Mouse (Mus musculus) liver, postnatal 0 days (tissue): ENCODE results near the gene Saysd1. TPM values are rescaled to one million over a fixed set of nuclear protein-coding genes. Genes with fewer than 3 reads are reported as not detected.

Experiments used
- ATAC-seq: fragments of 200-750 bp; cut with Nextera tagmentation; 2 replicates; pipeline ENCODE4 v1.8.0; 2017; ENCODE audit warnings: mild to moderate bottlenecking, moderate library complexity
- DNase-seq: peaks from one replicate; pipeline ENCODE4 v3.0.0-alpha.2; 2016
- H3K27ac ChIP-seq: fragments of 300-500 bp; sonication (generic); 2 replicates; pipeline ENCODE4 v1.5.1; 2014; ENCODE audit warnings: antibody characterized with exemption, moderate library complexity, mild to moderate bottlenecking, low read depth
- H3K27me3 ChIP-seq: fragments of 300-500 bp; sonication (generic); 2 replicates; pipeline ENCODE4 v1.6.1; 2014; ENCODE audit warnings: low read length, control low read depth, mixed read lengths; ENCODE audit not compliant: insufficient read depth
- H3K36me3 ChIP-seq: fragments of 300-500 bp; sonication (generic); replicated peaks from 2 replicates; pipeline ENCODE4 v1.6.1; 2014; ENCODE audit warnings: mild to moderate bottlenecking, control low read depth, low read length, moderate library complexity, mixed read lengths; ENCODE audit not compliant: insufficient read depth
- H3K4me1 ChIP-seq: fragments of 300-500 bp; sonication (generic); 2 replicates; pipeline ENCODE4 v1.6.1; 2014; ENCODE audit warnings: antibody characterized with exemption, mild to moderate bottlenecking, control low read depth; ENCODE audit not compliant: insufficient read depth
- H3K4me2 ChIP-seq: fragments of 300-500 bp; sonication (generic); 2 replicates; pipeline ENCODE4 v1.6.1; 2014; ENCODE audit warnings: low read depth, mild to moderate bottlenecking, low read length, moderate library complexity, mixed read lengths
- H3K4me3 ChIP-seq: fragments of 300-500 bp; sonication (generic); 2 replicates; pipeline ENCODE4 v1.5.1; 2014; ENCODE audit warnings: low read depth, low read length
- H3K9ac ChIP-seq: fragments of 300-500 bp; sonication (generic); replicated peaks from 2 replicates; pipeline ENCODE4 v1.6.1; 2014; ENCODE audit warnings: mild to moderate bottlenecking, moderate library complexity
- H3K9me3 ChIP-seq: fragments of 300-500 bp; sonication (generic); 2 replicates; pipeline ENCODE4 v1.6.1; 2016; ENCODE audit warnings: mild to moderate bottlenecking, control low read depth, low read length, mixed read lengths
- CTCF ChIP-seq: sonication (generic); IDR thresholded peaks from 2 replicates; pipeline ENCODE4 v1.5.1; 2016; ENCODE audit warnings: antibody characterized with exemption, low read depth
- EP300 ChIP-seq: IDR thresholded peaks from 2 replicates; pipeline ENCODE4 v1.6.1; 2016; ENCODE audit warnings: antibody characterized with exemption, low read depth, mild to moderate bottlenecking
- WGBS: fragments of 180-500 bp; shearing (Covaris S2); extraction: QIAGEN DNeasy Blood & Tissue Kit; methylation state at CpG from one replicate; pipeline ENCODE4 v1.1.7; 2014; ENCODE audit not compliant: insufficient replicate concordance; 5-methylcytosine and 5-hydroxymethylcytosine counted together
- polyA plus RNA-seq: library from polyadenylated mRNA; unstranded; fragments of >200 nt; fragmentation: Nextera tagmentation; extraction: Ambion mirVana; gene quantifications from 2 replicates; pipeline ENCODE4 v1.2.1, GENCODE M21; 2015

Saysd1 gene
- polyA plus RNA-seq, 1 experiment from 2014 or later, result 9.6 TPM

DNA sequence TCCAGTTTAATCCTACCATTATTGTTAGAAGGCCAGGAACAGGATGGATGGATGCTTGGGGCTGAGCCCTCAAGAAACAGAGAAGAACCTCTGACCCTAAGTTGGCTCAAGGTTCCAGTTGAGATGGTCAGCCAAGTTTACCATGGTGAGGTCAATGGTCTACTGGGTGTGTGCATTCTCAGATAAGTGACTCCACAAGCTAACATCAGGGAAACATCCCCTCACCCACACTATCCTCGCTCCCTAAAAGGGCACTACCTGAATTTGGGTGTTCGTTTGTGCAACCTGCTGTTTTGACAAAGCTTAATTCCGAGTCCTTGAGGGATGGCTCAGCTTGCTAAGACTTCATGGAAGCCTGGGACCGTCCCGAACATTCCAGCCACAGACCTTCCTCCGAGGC, 42.0 kb upstream of the Saysd1 start:
- Histone ChIP-seq H3K27ac (peak overlapping the region; percentile 55; the same call in 1 of the 2 replicates), H3K9ac (peak overlapping the region; percentile 64), H3K9me3 (no peaks in the 10 kb centered on the region), H3K36me3 (no peaks in the 10 kb centered on the region), H3K27me3 (no peaks in the 10 kb centered on the region), H3K4me2 (peak overlapping the region; percentile 94), H3K4me3 (peak overlapping the region; percentile 75), H3K4me1 (peaks cover 32% of the 10 kb centered on the region)
- ATAC-seq (no peak), DNase-seq (no peak)
- 3% methylated on average over 6 of the region's 6 CpGs for WGBS
- no peak for TF ChIP-seq EP300
- TF ChIP-seq CTCF, result no peak

DNA sequence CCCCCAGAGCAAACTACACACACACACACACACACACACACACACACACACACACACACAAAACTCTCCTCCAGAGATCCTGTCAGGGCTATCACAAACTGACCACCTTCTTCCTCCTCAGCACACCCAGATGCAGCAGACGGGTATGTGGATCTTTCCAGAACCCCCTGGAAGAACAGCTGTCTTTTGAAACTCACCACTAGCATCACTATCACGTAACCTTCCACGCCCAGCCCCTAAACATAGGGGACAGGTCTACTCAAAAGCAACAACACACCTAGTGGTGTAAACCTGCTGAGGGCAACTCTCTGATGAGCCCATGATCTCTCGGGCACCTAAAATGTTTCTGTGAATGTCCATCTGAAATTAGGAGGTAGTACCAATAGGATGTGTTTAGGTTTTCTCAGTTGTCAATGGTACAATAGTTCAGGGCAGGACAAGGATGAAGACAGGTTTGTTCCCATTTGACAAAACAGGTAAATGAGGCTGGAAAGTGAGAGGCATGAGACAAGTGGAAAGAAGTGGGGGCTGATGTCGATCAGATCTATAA, 41.5 kb upstream of the Saysd1 start:
- DNase-seq (no peak), ATAC-seq (no peak)
- Histone ChIP-seq H3K4me2 (peak overlapping the region; percentile 94), H3K4me1 (peaks cover 31% of the 10 kb centered on the region), H3K27ac (no peak overlapping the region), H3K9ac (peak overlapping the region; percentile 64; the same call in 1 of the 2 replicates), H3K4me3 (peak overlapping the region; percentile 75), H3K36me3 (no peaks in the 10 kb centered on the region), H3K9me3 (no peaks in the 10 kb centered on the region), H3K27me3 (no peaks in the 10 kb centered on the region)
- TF ChIP-seq CTCF, result no peak
- no peak for TF ChIP-seq EP300
- WGBS, result 42% methylated on average over 5 of the region's 5 CpGs

DNA sequence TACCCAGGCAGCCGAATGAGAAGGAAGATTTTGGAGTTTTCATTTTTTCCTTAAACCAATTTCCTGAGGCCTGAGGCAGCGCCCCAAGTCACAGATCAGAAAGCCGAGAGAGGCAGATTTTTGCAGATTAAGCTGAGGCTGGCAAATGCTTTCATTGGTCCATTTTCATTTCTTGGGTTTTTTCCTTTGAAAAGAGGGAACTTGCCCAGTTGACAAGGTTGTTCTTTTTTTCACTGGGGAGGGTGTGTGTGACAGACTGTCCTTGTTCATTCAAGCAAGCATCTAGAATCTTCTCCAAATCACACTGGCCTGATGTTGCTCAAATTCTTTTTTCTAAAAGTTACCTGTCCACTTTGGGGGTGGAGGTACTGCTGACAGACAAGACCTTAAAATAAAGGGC, 40.7 kb upstream of the Saysd1 start:
- TF ChIP-seq EP300 (no peak), CTCF (no peak)
- Histone ChIP-seq H3K27me3 (no peaks in the 10 kb centered on the region), H3K4me3 (peak overlapping the region; percentile 75), H3K27ac (no peak overlapping the region), H3K9ac (0 out of 2 replicates have a peak overlapping the region, but pooled peaks have one; percentile 23), H3K36me3 (no peaks in the 10 kb centered on the region), H3K4me1 (peaks cover 31% of the 10 kb centered on the region), H3K4me2 (peak overlapping the region; percentile 94), H3K9me3 (no peaks in the 10 kb centered on the region)
- DNase-seq, result no peak
- no peak for ATAC-seq
- WGBS, result 19% methylated on average over 3 of the region's 3 CpGs

DNA sequence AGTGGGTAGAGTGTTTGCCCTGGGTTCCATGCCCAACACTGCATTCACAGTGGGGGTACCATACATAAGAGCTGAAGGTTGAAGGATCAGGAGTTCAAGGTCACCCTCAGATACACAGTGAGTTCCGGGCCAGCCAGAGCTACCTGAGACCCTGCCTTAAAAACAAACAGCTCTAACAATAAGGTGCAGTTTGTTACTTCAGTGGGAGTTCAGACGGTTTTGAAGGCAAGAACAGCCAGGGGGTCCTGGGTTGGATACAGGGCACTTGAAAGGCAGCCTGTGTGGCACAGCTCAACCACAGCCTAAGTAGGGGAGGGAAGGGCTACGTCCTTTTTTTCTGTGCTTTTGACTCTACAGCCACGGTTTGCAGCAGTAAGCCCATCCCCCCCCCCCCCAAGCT, 40.3 kb upstream of the Saysd1 start:
- no peak overlapping the region; the same call in 1 of the 2 replicates for H3K9ac ChIP-seq
- peaks cover 33% of the 10 kb centered on the region for H3K4me1 ChIP-seq
- H3K9me3 ChIP-seq, result no peaks in the 10 kb centered on the region
- TF ChIP-seq CTCF (no peak), EP300 (no peak)
- H3K4me2 ChIP-seq, result peak overlapping the region; percentile 94
- DNase-seq (no peak), ATAC-seq (no peak)
- no peaks in the 10 kb centered on the region for H3K27me3 ChIP-seq
- H3K4me3 ChIP-seq, result no peak overlapping the region
- H3K36me3 ChIP-seq, result no peaks in the 10 kb centered on the region
- 21% methylated on average over 4 of the region's 4 CpGs for WGBS
- no peak overlapping the region for H3K27ac ChIP-seq

DNA sequence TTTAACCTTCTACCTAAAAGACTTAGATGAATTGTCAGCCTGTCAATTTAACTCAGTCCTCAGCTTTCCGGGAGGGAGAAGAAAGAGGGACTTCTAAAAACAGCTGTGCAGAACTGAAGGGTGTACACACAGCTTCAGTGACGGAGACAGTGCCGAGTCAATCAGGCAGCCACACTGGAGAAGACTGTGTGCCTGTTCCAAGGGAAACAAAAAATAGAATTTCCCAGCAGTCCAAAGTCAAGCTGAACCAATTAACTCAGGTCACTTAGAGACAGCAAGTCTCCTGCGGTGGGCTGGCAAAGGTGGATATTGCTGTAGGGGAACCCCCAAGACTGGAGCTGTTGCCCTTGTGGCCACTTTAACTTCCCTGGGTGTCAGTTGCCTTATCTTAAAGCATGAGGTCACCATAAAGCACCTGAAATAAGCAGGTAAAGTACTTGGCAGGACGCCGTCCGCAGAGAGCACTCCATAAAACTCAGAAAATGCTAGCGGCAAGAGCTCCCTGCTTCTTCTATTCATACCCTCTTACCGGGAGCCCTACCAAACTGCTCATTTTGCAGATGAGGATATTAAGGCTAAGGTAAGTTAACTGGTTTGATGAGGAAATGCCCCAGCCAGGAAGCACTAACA, 39.3 kb upstream of the Saysd1 start:
- ATAC-seq, result no peak
- 82% methylated on average over 9 of the region's 9 CpGs for WGBS
- H3K9ac ChIP-seq, result no peak overlapping the region; the same call in 1 of the 2 replicates
- H3K4me2 ChIP-seq, result no peak overlapping the region
- H3K36me3 ChIP-seq, result no peaks in the 10 kb centered on the region
- no peaks in the 10 kb centered on the region for H3K27me3 ChIP-seq
- no peak for DNase-seq
- 0 out of 2 replicates have a peak overlapping the region, but pooled peaks have one; percentile 6 for H3K27ac ChIP-seq
- no peak for TF ChIP-seq CTCF
- no peak for TF ChIP-seq EP300
- no peaks in the 10 kb centered on the region for H3K9me3 ChIP-seq
- peaks cover 43% of the 10 kb centered on the region for H3K4me1 ChIP-seq
- no peak overlapping the region for H3K4me3 ChIP-seq

DNA sequence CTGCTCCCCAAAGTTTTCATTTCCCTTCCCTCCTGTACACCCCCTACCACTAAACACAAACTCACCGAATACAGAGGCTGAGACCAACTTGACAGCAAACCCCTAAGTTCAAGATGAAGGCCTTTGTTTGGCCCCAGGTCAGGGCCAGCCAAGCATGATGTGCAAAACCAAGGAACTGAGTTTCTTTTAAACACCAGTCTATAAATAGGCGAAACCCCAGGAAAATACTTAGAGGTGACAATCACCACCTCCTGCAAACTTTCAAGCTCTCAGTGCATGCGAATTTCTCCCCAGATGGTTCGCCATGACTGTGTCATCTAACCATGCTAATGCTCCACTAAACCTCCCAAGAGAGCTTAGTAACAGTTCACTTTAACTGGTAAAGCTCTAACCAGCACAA, 37.4 kb upstream of the Saysd1 start:
- no peak overlapping the region for H3K9ac ChIP-seq
- no peak overlapping the region for H3K4me2 ChIP-seq
- 65% methylated on average over 4 of the region's 4 CpGs for WGBS
- no peaks in the 10 kb centered on the region for H3K27me3 ChIP-seq
- DNase-seq (no peak), ATAC-seq (no peak)
- no peak overlapping the region; the same call in 1 of the 2 replicates for H3K27ac ChIP-seq
- H3K4me3 ChIP-seq, result no peak overlapping the region
- no peak for TF ChIP-seq CTCF
- no peak for TF ChIP-seq EP300
- no peaks in the 10 kb centered on the region for H3K9me3 ChIP-seq
- H3K4me1 ChIP-seq, result peaks cover 42% of the 10 kb centered on the region
- no peaks in the 10 kb centered on the region for H3K36me3 ChIP-seq
